Mouse (Mus musculus) lung, postnatal 0 days (tissue): Measurements from ENCODE around the gene Entpd1.
"Not testable (repeated sequence)": the region's sequence is repeated elsewhere in the genome, so short reads cannot be mapped to it uniquely, and the experiment has no call there.

Source experiments
- CTCF ChIP-seq: IDR thresholded peaks from 2 replicates; pipeline ENCODE4 v1.5.1; 2016; ENCODE audit warnings: antibody characterized with exemption, mild to moderate bottlenecking
- EP300 ChIP-seq: IDR thresholded peaks from 2 replicates; pipeline ENCODE4 v1.6.1; 2016; ENCODE audit warnings: antibody characterized with exemption, mild to moderate bottlenecking, control low read depth

- not testable (repeated sequence) for TF ChIP-seq EP300, CTCF
These were observed 9.4 kb downstream of the Entpd1 start for GRCm38 (mm10) chr19:40621616-40622015.
